Mouse (Mus musculus) CH12.LX (cell line): Measurements from ENCODE around the gene Krtap3-1. TPM values are rescaled to one million over a fixed set of nuclear protein-coding genes. Genes with fewer than 3 reads are reported as not detected.
"Not testable (repeated sequence)": the region's sequence is repeated elsewhere in the genome, so short reads cannot be mapped to it uniquely, and the experiment has no call there.

ENCODE experiments used
- DNase-seq: peaks from one replicate; pipeline ENCODE4 v3.0.0-alpha.2; 2013; ENCODE audit errors: extremely low read depth
- H3K27ac ChIP-seq: 2 replicates; pipeline ENCODE4 v1.5.1; 2012; ENCODE audit warnings: low read depth, mild to moderate bottlenecking, control low read depth, moderate library complexity; ENCODE audit not compliant: insufficient read depth
- H3K27me3 ChIP-seq: replicated peaks from 2 replicates; pipeline ENCODE3; 2012; ENCODE audit warnings: inconsistent platforms
- H3K36me3 ChIP-seq, 2 experiments: replicated peaks in 1 of 2; 2 replicates each; pipeline versions ENCODE3 to v1.6.1; 2012; ENCODE audit warnings: inconsistent platforms in 1 of 2, low read length in 1 of 2, mild to moderate bottlenecking in 1 of 2, mixed read lengths in 1 of 2, moderate library complexity in 1 of 2; ENCODE audit not compliant: control insufficient read depth in 1 of 2, insufficient read depth in 1 of 2
- H3K4me1 ChIP-seq, 2 experiments: 2 replicates each; pipeline ENCODE4 v1.6.1; 2012; ENCODE audit warnings: inconsistent platforms in 1 of 2, moderate library complexity in 1 of 2; ENCODE audit not compliant: insufficient read depth in 2 of 2, control insufficient read depth in 1 of 2
- H3K4me2 ChIP-seq: 2 replicates; pipeline ENCODE4 v1.6.1; 2012; ENCODE audit warnings: low read depth, mild to moderate bottlenecking, control low read depth; ENCODE audit not compliant: poor library complexity, insufficient read depth, severe bottlenecking
- H3K4me3 ChIP-seq, 3 experiments: fragments of 150-350 bp in 1 of 3; sonication (generic) in 1 of 3; replicated peaks in 1 of 3; 2 replicates each; pipeline versions ENCODE3 to v1.5.1; 2011 to 2012; ENCODE audit warnings: low read depth in 2 of 3, low read length in 2 of 3, mild to moderate bottlenecking in 2 of 3, moderate library complexity in 2 of 3, control low read depth in 1 of 3, improper control_type of control experiment in 1 of 3, inconsistent platforms in 1 of 3, mixed read lengths in 1 of 3; ENCODE audit not compliant: poor library complexity in 1 of 3
- H3K79me2 ChIP-seq: replicated peaks from 2 replicates; pipeline ENCODE4 v1.6.1; 2012; ENCODE audit warnings: mild to moderate bottlenecking, moderate library complexity; ENCODE audit not compliant: control insufficient read depth, poor library complexity, insufficient read depth, severe bottlenecking; ENCODE audit errors: extremely low read depth
- H3K9ac ChIP-seq: 2 replicates; pipeline ENCODE4 v1.6.1; 2012; ENCODE audit warnings: low read depth, mild to moderate bottlenecking, control low read depth, moderate library complexity; ENCODE audit not compliant: insufficient read depth
- H3K9me3 ChIP-seq: replicated peaks from 2 replicates; pipeline ENCODE3; 2012; ENCODE audit warnings: low read length, inconsistent platforms, mixed read lengths
- CHD2 ChIP-seq: IDR thresholded peaks from 2 replicates; pipeline ENCODE4 v1.6.1; 2011; ENCODE audit warnings: low read length, improper control_type of control experiment
- E2F4 ChIP-seq: IDR thresholded peaks from 2 replicates; pipeline ENCODE4 v1.6.1; 2011; ENCODE audit warnings: low read depth, low read length, improper control_type of control experiment; ENCODE audit not compliant: insufficient replicate concordance
- JUND ChIP-seq: conservative IDR thresholded peaks from 2 replicates; pipeline ENCODE4 v1.6.1; 2011; ENCODE audit warnings: low read depth, low read length, improper control_type of control experiment
- KAT2A ChIP-seq: IDR thresholded peaks from 2 replicates; pipeline ENCODE4 v1.6.1; 2012; ENCODE audit warnings: low read length, improper control_type of control experiment, inconsistent platforms; ENCODE audit not compliant: insufficient replicate concordance
- MAX ChIP-seq: IDR thresholded peaks from 2 replicates; pipeline ENCODE4 v1.6.1; 2011; ENCODE audit warnings: low read length, improper control_type of control experiment
- MXI1 ChIP-seq: IDR thresholded peaks from 2 replicates; pipeline ENCODE4 v1.6.1; 2011; ENCODE audit warnings: mild to moderate bottlenecking, low read depth, low read length, improper control_type of control experiment
- POLR2A ChIP-seq: IDR thresholded peaks from 2 replicates; pipeline ENCODE4 v1.6.1; 2011; ENCODE audit warnings: low read depth, mild to moderate bottlenecking, improper control_type of control experiment, low read length
- ZC3H11A ChIP-seq: IDR thresholded peaks from 2 replicates; pipeline ENCODE4 v1.6.1; 2012; ENCODE audit warnings: low read depth, mild to moderate bottlenecking, inconsistent platforms, low read length, improper control_type of control experiment
- ZKSCAN1 ChIP-seq: IDR thresholded peaks from 2 replicates; pipeline ENCODE4 v1.6.1; 2012; ENCODE audit warnings: low read depth, inconsistent platforms, low read length, improper control_type of control experiment, borderline replicate concordance
- dilution Hi-C: fragments of 300-500 bp; cut with MboI; formaldehyde crosslinking; loops from 2 replicates; pipeline ENCODE4 v1.14.3; 2020; ENCODE audit warnings: low sequenced_read_pairs; ENCODE audit not compliant: extremely low pct_unique_long_range_greater_than_20kb, extremely low pct_ligation_motif_present
- in situ Hi-C: fragments of 300-500 bp; cut with MboI; formaldehyde crosslinking; loops from 3 replicates; pipeline ENCODE4 v1.14.3; 2019; ENCODE audit warnings: low sequenced_read_pairs, low pct_ligation_motif_present, low pct_unique_long_range_greater_than_20kb, mixed read lengths
- polyA plus RNA-seq: library from polyadenylated mRNA; unstranded; fragments of >175 nt; gene quantifications from 2 replicates; pipeline ENCODE4 v1.2.1, GENCODE M21; 2012; ENCODE audit warnings: low read depth; ENCODE audit not compliant: insufficient read length
- total RNA-seq, 2 experiments: library from RNA; depleted of rRNA; stranded (reverse); fragments of 300-350 nt in 1 of 2; fragments of >200 nt in 1 of 2; gene quantifications; 2 replicates each; pipeline ENCODE4 v1.2.3; 2012 to 2014

The Krtap3-1 gene
- total RNA-seq (2012; rRNA removed) (not detected in 2 replicates), total RNA-seq (2014; rRNA removed) (not detected in 2 replicates), polyA plus RNA-seq (not detected in 2 replicates)

- in situ Hi-C loops (no loop called here), dilution Hi-C loops (no loop called here)
These were observed at the start of gene Krtap3-1 for GRCm38 (mm10) chr11:99566530-99566929. Krtap3-1 (minus strand) TSS chr11:99566630.

GRCm38 (mm10) chr11:99614796-99615363 is 48.5 kb upstream of the Krtap3-1 start, which contains the start of gene Krtap2-4:
Krtap2-4 (minus strand) TSS chr11:99614846.
- DNase-seq: no peak
- dilution Hi-C loops (no loop called here), in situ Hi-C loops (no loop called here)
- Histone ChIP-seq H3K79me2 (no peaks in the 10 kb centered on the region), H3K9me3 (no peaks in the 10 kb centered on the region)
- TF ChIP-seq POLR2A: no peak
- no peak for TF ChIP-seq ZKSCAN1
- TF ChIP-seq, all 38 proteins: peak for 0
- H3K4me2 ChIP-seq: no peak within 1 kb of the TSS
- no peak within 1 kb of the TSS for H3K4me3 ChIP-seq
- peaks cover 79% of the 10 kb centered on the region for H3K27me3 ChIP-seq
- H3K4me1 ChIP-seq: no peaks in the 10 kb centered on the region
- no peaks in the 10 kb centered on the region for H3K36me3 ChIP-seq
- no peak within 1 kb of the TSS for H3K27ac ChIP-seq
- H3K9ac ChIP-seq: no peak within 1 kb of the TSS

More at GRCm38 (mm10) chr11:99566530-99566929, at the start of gene Krtap3-1:
- H3K79me2 ChIP-seq: no peaks in the 10 kb centered on the region
- peaks cover 29% of the 10 kb centered on the region for H3K27me3 ChIP-seq
- H3K4me2 ChIP-seq: no peak within 1 kb of the TSS
- H3K27ac ChIP-seq: no peak within 1 kb of the TSS
- peaks cover 5 to 12% of the 10 kb centered on the region in 2 experiments; a peak in 3 of 4 replicates for H3K4me1 ChIP-seq
- no peaks in the 10 kb centered on the region for H3K9me3 ChIP-seq
- no peak for DNase-seq
- H3K4me3 ChIP-seq: no peak within 1 kb of the TSS
- TF ChIP-seq E2F4 (no peak), CHD2 (no peak), ZC3H11A (no peak), KAT2A (no peak), MAX (no peak), MXI1 (no peak), JUND (no peak)
- H3K36me3 ChIP-seq: no peaks in the 10 kb centered on the region
- H3K9ac ChIP-seq: no peak within 1 kb of the TSS

GRCm38 (mm10) chr11:99610089-99610488 is 43.7 kb upstream of the Krtap3-1 start, which contains the start of gene Gm11937:
Gm11937 (minus strand) TSS chr11:99610189.
- H3K4me3 ChIP-seq, dilution Hi-C loops, H3K9ac ChIP-seq, H3K27ac ChIP-seq, H3K4me2 ChIP-seq, H3K36me3 ChIP-seq, DNase-seq, H3K4me1 ChIP-seq, in situ Hi-C loops, H3K79me2 ChIP-seq, H3K9me3 ChIP-seq: not testable (repeated sequence)
- H3K27me3 ChIP-seq: peaks cover 76% of the 10 kb centered on the region
